Mouse (Mus musculus) lung, embryonic 16.5 days (tissue): Measurements from ENCODE around the gene Gys1. TPM values are rescaled to one million over a fixed set of nuclear protein-coding genes. Genes with fewer than 3 reads are reported as not detected.
"Not testable (repeated sequence)": the region's sequence is repeated elsewhere in the genome, so short reads cannot be mapped to it uniquely, and the experiment has no call there.

ENCODE experiments used
- ATAC-seq: fragments of 200-750 bp; cut with Nextera tagmentation; 2 replicates; pipeline ENCODE4 v1.8.0; 2017; ENCODE audit warnings: low read depth, mild to moderate bottlenecking, moderate library complexity
- H3K27ac ChIP-seq: fragments of 300-500 bp; sonication (generic); 2 replicates; pipeline ENCODE4 v1.5.1; 2014; ENCODE audit warnings: mild to moderate bottlenecking, control low read depth, low read length
- H3K27me3 ChIP-seq: fragments of 300-500 bp; sonication (generic); 2 replicates; pipeline ENCODE4 v1.6.1; 2014; ENCODE audit warnings: low read depth, low read length, mixed read lengths; ENCODE audit not compliant: control insufficient read depth, insufficient read depth
- H3K36me3 ChIP-seq: fragments of 300-500 bp; sonication (generic); 2 replicates; pipeline ENCODE4 v1.6.1; 2014; ENCODE audit warnings: low read length; ENCODE audit not compliant: control insufficient read depth, insufficient read depth
- H3K4me1 ChIP-seq: fragments of 300-500 bp; sonication (generic); replicated peaks from 2 replicates; pipeline ENCODE4 v1.6.1; 2014; ENCODE audit warnings: low read length, mixed read lengths; ENCODE audit not compliant: control insufficient read depth, insufficient read depth
- H3K4me2 ChIP-seq: fragments of 300-500 bp; sonication (generic); 2 replicates; pipeline ENCODE4 v1.6.1; 2014; ENCODE audit warnings: low read depth, low read length, control low read depth
- H3K4me3 ChIP-seq: fragments of 300-500 bp; sonication (generic); 2 replicates; pipeline ENCODE4 v1.5.1; 2014; ENCODE audit warnings: mild to moderate bottlenecking, low read length, control low read depth
- H3K9ac ChIP-seq: fragments of 300-500 bp; sonication (generic); 2 replicates; pipeline ENCODE4 v1.6.1; 2014; ENCODE audit warnings: low read length, control low read depth
- H3K9me3 ChIP-seq: fragments of 300-500 bp; sonication (generic); 2 replicates; pipeline ENCODE4 v1.6.1; 2016; ENCODE audit warnings: low read length; ENCODE audit not compliant: control insufficient read depth
- WGBS: fragments of 180-500 bp; shearing (Covaris S2); extraction: QIAGEN DNeasy Blood & Tissue Kit; methylation state at CpG from one replicate; pipeline ENCODE4 v1.1.7; 2014; 5-methylcytosine and 5-hydroxymethylcytosine counted together
- polyA plus RNA-seq: library from polyadenylated mRNA; unstranded; fragments of >200 nt; fragmentation: Nextera tagmentation; extraction: Ambion mirVana; gene quantifications from 2 replicates; pipeline ENCODE4 v1.2.1, GENCODE M21; 2015

Gys1 gene
- polyA plus RNA-seq, 1 experiment from 2014 or later, result 53.8 TPM

DNA sequence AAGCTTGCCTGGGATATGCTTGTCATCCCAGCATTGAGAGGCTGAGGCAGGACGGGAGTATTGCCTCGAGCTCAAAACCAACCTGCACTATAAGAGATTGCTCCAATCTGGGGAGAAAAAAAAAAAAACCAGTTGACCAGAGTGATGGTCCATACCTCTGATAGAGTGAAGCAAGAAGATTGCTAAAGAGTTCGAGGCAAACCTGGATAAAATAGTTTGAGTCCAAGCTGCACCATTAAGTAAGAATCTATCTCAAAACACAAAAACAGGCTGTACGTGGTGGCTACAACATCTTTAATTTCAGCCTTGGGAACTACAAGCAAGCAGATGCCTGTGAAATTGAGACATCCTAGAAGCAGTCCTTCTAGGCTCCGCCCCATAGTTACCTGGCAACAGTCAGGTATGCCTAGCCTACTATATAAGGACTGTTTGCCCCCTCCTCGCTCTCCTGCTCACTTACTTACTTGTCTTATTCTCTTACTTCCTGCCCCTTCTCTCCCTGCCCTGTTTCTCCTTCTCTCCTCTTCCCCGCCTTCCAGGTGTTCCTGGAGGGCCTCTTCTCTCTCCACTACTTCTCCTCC lies 32.5 kb downstream of the Gys1 start:
- ATAC-seq, result peak; percentile 64
- Histone ChIP-seq H3K27ac (peak overlapping the region; percentile 73), H3K4me1 (peaks cover 14% of the 10 kb centered on the region), H3K36me3 (peaks cover 13% of the 10 kb centered on the region), H3K27me3 (no peaks in the 10 kb centered on the region), H3K9ac (peak overlapping the region; percentile 84), H3K4me3 (peak overlapping the region; percentile 84), H3K4me2 (peak overlapping the region; percentile 85), H3K9me3 (no peaks in the 10 kb centered on the region)
- WGBS, result 24% methylated on average over 7 of the region's 7 CpGs

- Histone ChIP-seq H3K9me3 (no peaks in the 10 kb centered on the region), H3K27ac (no peak overlapping the region), H3K9ac (no peak overlapping the region), H3K4me2 (no peak overlapping the region), H3K4me3 (no peak overlapping the region), H3K36me3 (no peaks in the 10 kb centered on the region), H3K4me1 (peaks cover 11% of the 10 kb centered on the region), H3K27me3 (no peaks in the 10 kb centered on the region)
- ATAC-seq, result no peak
- 5% methylated on average over 3 of the region's 3 CpGs for WGBS
Measured at GRCm38 (mm10) chr7:45470869-45471268, 36.2 kb downstream of the Gys1 start.

GRCm38 (mm10) chr7:45475291-45475969 lies 40.8 kb downstream of the Gys1 start:
- Histone ChIP-seq H3K27me3 (no peaks in the 10 kb centered on the region), H3K4me1 (peaks cover 3% of the 10 kb centered on the region; the same call in 1 of the 2 replicates), H3K4me3 (peak overlapping the region; percentile 34), H3K4me2 (peak overlapping the region; percentile 47), H3K9ac (peak overlapping the region; percentile 57), H3K36me3 (no peaks in the 10 kb centered on the region), H3K9me3 (no peaks in the 10 kb centered on the region), H3K27ac (no peak overlapping the region)
- peak; percentile 35 for ATAC-seq
- 46% methylated on average over 16 of the region's 16 CpGs for WGBS

GRCm38 (mm10) chr7:45476453-45476852 lies 41.8 kb downstream of the Gys1 start:
- H3K27me3 ChIP-seq, result no peaks in the 10 kb centered on the region
- 33% methylated on average over 1 of the region's 1 CpGs for WGBS
- H3K36me3 ChIP-seq, result no peaks in the 10 kb centered on the region
- H3K9me3 ChIP-seq, result no peaks in the 10 kb centered on the region
- H3K4me1 ChIP-seq, result peaks cover 3% of the 10 kb centered on the region; the same call in 1 of the 2 replicates
- no peak overlapping the region for H3K4me3 ChIP-seq
- no peak for ATAC-seq
- H3K27ac ChIP-seq, result no peak overlapping the region
- H3K4me2 ChIP-seq, result no peak overlapping the region
- no peak overlapping the region for H3K9ac ChIP-seq

DNA sequence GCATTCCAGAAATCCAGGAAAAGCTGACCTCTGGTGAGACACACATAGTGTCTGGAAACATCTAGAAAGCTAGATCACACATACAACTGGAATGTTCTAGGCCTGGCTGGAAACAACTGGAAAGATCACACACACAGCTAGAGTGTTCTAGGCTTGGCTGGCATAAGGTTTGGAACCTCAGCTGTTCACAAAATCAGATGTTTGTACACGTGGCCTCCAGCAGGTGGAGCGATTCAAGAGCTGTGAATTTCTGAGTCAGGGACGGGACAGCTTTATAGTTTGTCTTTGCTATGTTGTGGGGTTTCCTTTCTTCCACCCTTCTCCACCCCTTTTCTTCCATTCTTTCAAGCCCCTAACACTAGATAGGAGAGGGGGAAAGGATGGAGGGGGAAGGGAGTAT lies 42.4 kb downstream of the Gys1 start:
- Histone ChIP-seq H3K4me2 (no peak overlapping the region), H3K27me3 (no peaks in the 10 kb centered on the region), H3K9me3 (no peaks in the 10 kb centered on the region), H3K36me3 (no peaks in the 10 kb centered on the region), H3K27ac (no peak overlapping the region), H3K4me3 (no peak overlapping the region), H3K9ac (no peak overlapping the region), H3K4me1 (peaks cover 3% of the 10 kb centered on the region; the same call in 1 of the 2 replicates)
- no peak for ATAC-seq
- WGBS, result 8% methylated on average over 3 of the region's 3 CpGs

GRCm38 (mm10) chr7:45478774-45479173 lies 44.1 kb downstream of the Gys1 start:
- Histone ChIP-seq H3K9ac (no peak overlapping the region), H3K36me3 (no peaks in the 10 kb centered on the region), H3K4me3 (no peak overlapping the region), H3K4me1 (peaks cover 3% of the 10 kb centered on the region; the same call in 1 of the 2 replicates), H3K27ac (no peak overlapping the region), H3K4me2 (no peak overlapping the region), H3K27me3 (no peaks in the 10 kb centered on the region), H3K9me3 (no peaks in the 10 kb centered on the region)
- ATAC-seq, result no peak
- 91% methylated on average over 7 of the region's 7 CpGs for WGBS

- not testable (repeated sequence) for H3K27me3 ChIP-seq, H3K4me1 ChIP-seq, H3K9ac ChIP-seq, H3K4me3 ChIP-seq, ATAC-seq, H3K4me2 ChIP-seq, H3K9me3 ChIP-seq, H3K36me3 ChIP-seq, H3K27ac ChIP-seq
- 62% methylated on average over 3 of the region's 4 CpGs for WGBS
Measured at GRCm38 (mm10) chr7:45480310-45480709, 45.7 kb downstream of the Gys1 start.

GRCm38 (mm10) chr7:45481374-45481927 lies 46.8 kb downstream of the Gys1 start, which contains the start of gene Tulp2:
Gene Tulp2, plus strand, starts transcription at chr7:45481877.
- no peaks in the 10 kb centered on the region for H3K27me3 ChIP-seq
- peak; percentile 71 for ATAC-seq
- no peaks in the 10 kb centered on the region for H3K9me3 ChIP-seq
- H3K4me2 ChIP-seq, result no peak within 1 kb of the TSS
- 53% methylated on average over 15 of the region's 15 CpGs for WGBS
- no peaks in the 10 kb centered on the region for H3K36me3 ChIP-seq
- H3K27ac ChIP-seq, result no peak within 1 kb of the TSS
- H3K4me1 ChIP-seq, result no peaks in the 10 kb centered on the region
- H3K9ac ChIP-seq, result no peak within 1 kb of the TSS
- no peak within 1 kb of the TSS for H3K4me3 ChIP-seq

DNA sequence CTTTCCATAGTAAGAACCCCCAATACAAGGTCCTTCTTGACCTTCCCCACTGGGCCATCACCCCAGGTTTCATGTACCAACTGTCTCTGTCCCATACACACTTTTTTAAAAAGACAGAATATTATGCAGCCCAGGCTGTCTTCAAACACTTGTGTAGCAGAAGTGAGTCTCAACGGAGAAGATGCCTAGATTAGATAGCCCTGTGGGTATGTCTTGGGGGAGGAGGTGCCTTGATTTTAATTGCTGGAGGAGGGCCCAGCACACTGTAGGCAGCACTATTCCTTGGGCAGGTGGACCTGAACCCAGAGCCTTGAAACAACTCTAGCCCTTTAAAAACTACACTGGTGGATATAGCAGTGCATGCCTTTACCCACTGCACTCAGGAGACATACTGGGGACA lies 47.5 kb downstream of the Gys1 start:
- ATAC-seq, result no peak
- 94% methylated on average over 1 of the region's 1 CpGs for WGBS
- H3K4me2 ChIP-seq, result no peak overlapping the region

More for the DNA sequence above, 47.5 kb downstream of the Gys1 start:
- no peak overlapping the region for H3K27ac ChIP-seq
- H3K27me3 ChIP-seq, result no peaks in the 10 kb centered on the region
- H3K4me1 ChIP-seq, result no peaks in the 10 kb centered on the region
- no peaks in the 10 kb centered on the region for H3K36me3 ChIP-seq
- no peak overlapping the region for H3K9ac ChIP-seq
- no peak overlapping the region for H3K4me3 ChIP-seq
- H3K9me3 ChIP-seq, result no peaks in the 10 kb centered on the region
